Mouse (Mus musculus): ENCODE data around the gene Cebpg.

DNA sequence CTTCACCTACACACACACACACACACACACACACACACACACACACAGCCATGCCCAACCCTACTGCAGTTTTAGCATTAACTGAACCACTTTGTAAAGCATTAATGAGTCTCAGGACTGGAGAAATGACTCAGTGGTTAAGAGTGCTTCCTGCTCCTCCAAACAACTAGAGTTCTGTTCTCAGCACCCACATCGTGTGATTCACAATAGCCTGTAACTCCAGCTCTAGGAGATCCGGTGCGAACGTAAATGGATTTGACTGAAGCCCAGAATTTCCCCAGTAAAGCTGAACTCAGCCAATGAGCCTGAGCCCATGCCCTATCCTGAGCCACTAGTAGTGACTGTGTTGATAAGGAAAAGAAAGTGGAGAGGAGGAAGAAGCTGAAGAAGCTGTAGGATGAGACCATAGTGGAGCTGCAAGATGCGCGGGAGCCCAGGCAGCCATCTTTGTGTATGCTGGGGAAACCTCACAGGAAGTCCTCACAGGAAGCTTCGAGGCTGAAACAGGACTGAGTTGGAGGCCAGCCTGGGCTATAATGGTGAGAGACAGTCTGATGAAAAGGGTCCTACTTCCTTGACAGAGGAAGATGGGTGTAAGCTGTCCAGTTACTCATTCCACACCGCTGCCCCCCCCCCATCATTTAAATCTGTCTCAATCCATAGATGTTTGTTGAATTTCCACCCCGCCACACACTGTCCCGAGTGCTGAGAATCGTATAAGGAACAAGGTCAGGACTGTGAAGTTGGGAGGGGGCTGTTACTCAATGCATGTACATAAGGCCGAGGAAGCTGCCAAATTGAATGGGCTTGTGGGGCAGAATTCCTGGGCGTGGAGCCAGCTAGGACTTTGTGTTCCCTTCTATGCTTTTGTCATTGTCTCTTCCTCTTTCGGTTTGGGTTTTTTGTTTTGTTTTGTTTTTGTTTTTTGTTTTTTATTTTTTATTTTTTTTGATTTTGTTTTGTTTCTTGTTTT is 8.2 kb upstream of the Cebpg start:
- TF ChIP-seq CTCF (IDR thresholded peaks at IDR 0.05; ENCODE audit: control insufficient read depth, insufficient read depth, insufficient read length) (no peak), CEBPB (IDR thresholded peaks at IDR 0.05; ENCODE audit: low read depth) (no peak), USF1 (IDR thresholded peaks at IDR 0.05; ENCODE audit: low read depth) (no peak), MYOG (IDR thresholded peaks at IDR 0.05; ENCODE audit: control insufficient read depth, extremely low read depth, insufficient read length) (no peak), MAX (IDR thresholded peaks at IDR 0.05) (no peak), FOSL1 (IDR thresholded peaks at IDR 0.05; ENCODE audit: insufficient read depth, low read length, poor library complexity, severe bottlenecking) (no peak), MYOD1 (IDR thresholded peaks at IDR 0.05; ENCODE audit: control insufficient read depth, insufficient read length, low read depth) (no peak)

Data from C2C12 (cell line).